Mouse (Mus musculus): ENCODE data around the gene Cep63.

Cep63 gene

GRCm38 (mm10) chr9:102631589-102632147 is 5.3 kb upstream of the Cep63 start:
- no peak for ATAC-seq (ENCODE audit: low TSS enrichment)

GRCm38 (mm10) chr9:102629052-102629451 is 2.7 kb upstream of the Cep63 start:
- ATAC-seq (ENCODE audit: low TSS enrichment), result no peak

GRCm38 (mm10) chr9:102627442-102627841 is 1.1 kb upstream of the Cep63 start:
- no peak for ATAC-seq (ENCODE audit: low TSS enrichment)

GRCm38 (mm10) chr9:102626839-102627225 is 498 bp upstream of the Cep63 start:
- ATAC-seq (ENCODE audit: low TSS enrichment), result no peak; the same call in 1 of the 2 replicates

GRCm38 (mm10) chr9:102625401-102625982 is 842 bp downstream of the Cep63 start:
- no peak; the same call in none of the 2 replicates for ATAC-seq (ENCODE audit: low TSS enrichment)

- ATAC-seq (ENCODE audit: low TSS enrichment), result no peak
These were observed 2.8 kb downstream of the Cep63 start for GRCm38 (mm10) chr9:102623581-102623980.

- ATAC-seq (ENCODE audit: low TSS enrichment), result no peak
These were observed 3.5 kb downstream of the Cep63 start for GRCm38 (mm10) chr9:102622876-102623275.

GRCm38 (mm10) chr9:102622192-102622857 is 4.0 kb downstream of the Cep63 start:
- ATAC-seq (ENCODE audit: low TSS enrichment), result no peak

GRCm38 (mm10) chr9:102621385-102621784 is 4.9 kb downstream of the Cep63 start:
- ATAC-seq (ENCODE audit: low TSS enrichment), result no peak

- ATAC-seq (ENCODE audit: low TSS enrichment), result no peak; the same call in 1 of the 2 replicates
These were observed 10.1 kb downstream of the Cep63 start for GRCm38 (mm10) chr9:102616267-102616666.

- no peak for ATAC-seq (ENCODE audit: low TSS enrichment)
These were observed 11.3 kb downstream of the Cep63 start for GRCm38 (mm10) chr9:102615071-102615470.

GRCm38 (mm10) chr9:102609221-102609620 is 17.1 kb downstream of the Cep63 start:
- no peak for ATAC-seq (ENCODE audit: low TSS enrichment)

- ATAC-seq (ENCODE audit: low TSS enrichment), result no peak
These were observed 18.9 kb downstream of the Cep63 start for GRCm38 (mm10) chr9:102607471-102607870.

- no peak for ATAC-seq (ENCODE audit: low TSS enrichment)
These were observed 21.2 kb downstream of the Cep63 start for GRCm38 (mm10) chr9:102605162-102605561.

GRCm38 (mm10) chr9:102601666-102602065 is 24.7 kb downstream of the Cep63 start:
- ATAC-seq (ENCODE audit: low TSS enrichment), result no peak

- ATAC-seq (ENCODE audit: low TSS enrichment), result no peak
These were observed 25.1 kb downstream of the Cep63 start for GRCm38 (mm10) chr9:102601187-102601586.

GRCm38 (mm10) chr9:102595662-102596436 is 30.5 kb downstream of the Cep63 start:
- peak; percentile 76 for ATAC-seq (ENCODE audit: low TSS enrichment)

GRCm38 (mm10) chr9:102594667-102595393 is 31.5 kb downstream of the Cep63 start:
- peak; percentile 95 for ATAC-seq (ENCODE audit: low TSS enrichment)

GRCm38 (mm10) chr9:102587347-102587746 is 39.0 kb downstream of the Cep63 start:
- no peak for ATAC-seq (ENCODE audit: low TSS enrichment)

GRCm38 (mm10) chr9:102581921-102582469 is 44.3 kb downstream of the Cep63 start:
- ATAC-seq (ENCODE audit: low TSS enrichment), result peak; percentile 85

- ATAC-seq (ENCODE audit: low TSS enrichment), result no peak
These were observed 48.9 kb downstream of the Cep63 start for GRCm38 (mm10) chr9:102577480-102577879.
